Mouse (Mus musculus): ENCODE results near the gene Ier5. TPM values are rescaled to one million over a fixed set of nuclear protein-coding genes. Genes with fewer than 3 reads are reported as not detected.

The Ier5 gene
- total RNA-seq, 2 experiments from 2014 or later = 60.4 to 75.1 TPM

DNA sequence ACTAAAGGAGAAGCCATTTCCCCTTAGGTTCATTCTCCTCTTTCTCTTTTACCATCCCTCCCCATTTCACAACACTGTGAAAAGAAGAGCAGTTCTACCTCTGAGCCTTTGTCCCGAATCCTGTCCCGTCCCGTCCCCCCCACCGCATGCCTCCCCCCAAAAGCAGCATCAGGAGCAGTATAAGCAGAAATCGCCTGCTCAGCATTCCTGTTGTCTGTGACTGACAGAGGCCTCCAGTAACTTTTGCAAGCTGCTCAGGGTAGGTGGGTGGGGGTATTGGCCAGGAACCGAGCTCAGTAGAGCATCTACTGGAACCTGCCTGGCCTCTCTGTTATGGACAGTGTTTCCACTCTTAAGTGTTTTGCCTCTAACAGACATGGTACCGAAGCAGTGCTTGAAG, 26.3 kb downstream of the Ier5 start:
- intact Hi-C loops (cut with DNase I) = no loop called here
- H3K27ac ChIP-seq = no peak overlapping the region
- no peak for TF ChIP-seq CTCF (IDR thresholded peaks at IDR 0.05)
- H3K4me3 ChIP-seq = no peak overlapping the region
- no peak for DNase-seq (ENCODE audit: extremely low spot score in 1 of 2, low spot score in 2 of 2)

DNA sequence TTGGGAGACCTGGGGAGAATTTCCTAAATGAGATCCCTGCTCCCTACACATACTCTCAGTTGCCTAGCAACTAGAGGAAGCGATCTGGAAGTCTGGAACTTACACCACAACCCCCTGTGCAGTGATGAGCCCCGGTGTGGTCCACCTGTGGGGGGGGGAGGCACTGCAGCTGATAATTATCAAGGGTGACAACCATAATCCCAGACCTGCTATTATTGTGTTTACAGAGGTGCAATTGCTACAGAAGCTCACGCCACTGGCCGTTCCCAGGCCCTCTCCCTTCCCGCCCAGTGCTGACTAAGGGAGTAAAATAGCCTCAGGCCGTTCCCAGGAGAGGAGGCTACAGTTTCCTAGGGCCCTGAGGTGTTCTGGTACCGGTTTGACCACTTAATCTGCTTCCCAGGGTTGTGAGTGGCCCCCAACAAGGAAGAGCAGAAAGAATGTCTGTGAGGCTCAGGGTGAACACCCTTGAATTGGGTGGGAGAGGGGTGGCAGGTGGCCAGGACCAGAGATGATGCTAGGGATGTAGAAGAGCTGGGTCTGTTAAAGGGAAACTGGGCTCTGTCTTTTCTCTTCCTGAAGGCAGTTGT, 28.1 kb downstream of the Ier5 start:
- no peak overlapping the region for H3K4me3 ChIP-seq
- DNase-seq (ENCODE audit: extremely low spot score in 1 of 2, low spot score in 2 of 2) = no peak
- TF ChIP-seq CTCF (IDR thresholded peaks at IDR 0.05) = no peak
- intact Hi-C loops (cut with DNase I) = no loop called here
- H3K27ac ChIP-seq = peak overlapping the region; percentile 13

DNA sequence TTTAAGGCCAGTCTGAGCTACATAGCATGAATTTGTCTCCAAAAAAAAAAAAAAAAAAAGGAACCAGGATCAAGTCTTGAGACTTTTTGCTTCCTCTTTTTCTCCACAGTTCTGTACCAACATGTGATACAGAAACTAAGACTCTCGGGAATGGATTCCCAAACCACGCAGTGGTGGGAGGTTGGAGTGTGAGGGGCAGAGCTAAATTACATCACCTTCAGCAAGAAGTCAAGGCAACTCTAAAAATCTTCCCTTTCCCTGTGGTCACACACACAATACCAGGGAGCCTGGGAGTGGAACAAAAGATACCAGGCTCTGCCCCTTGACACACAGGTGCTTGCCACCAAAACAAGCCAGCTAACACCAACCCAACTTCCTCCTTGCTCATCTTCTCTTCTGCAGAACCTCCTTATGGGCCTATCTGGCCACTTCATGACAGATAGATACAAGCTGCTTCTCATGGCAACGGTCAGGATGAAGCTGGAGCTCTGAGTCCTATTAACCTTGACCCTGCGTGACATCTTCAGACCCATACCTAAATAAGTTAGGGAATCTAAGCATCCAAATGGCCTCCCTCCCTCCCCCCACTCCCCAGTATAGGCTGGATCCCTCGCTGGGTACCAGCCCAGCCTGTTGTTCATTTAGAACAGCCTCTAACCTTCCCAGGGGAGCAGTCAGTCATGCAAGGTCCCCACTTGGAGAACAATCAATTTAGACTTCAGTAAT, 28.7 kb downstream of the Ier5 start:
- H3K4me3 ChIP-seq = no peak overlapping the region
- no peak for TF ChIP-seq CTCF (IDR thresholded peaks at IDR 0.05)

DNA sequence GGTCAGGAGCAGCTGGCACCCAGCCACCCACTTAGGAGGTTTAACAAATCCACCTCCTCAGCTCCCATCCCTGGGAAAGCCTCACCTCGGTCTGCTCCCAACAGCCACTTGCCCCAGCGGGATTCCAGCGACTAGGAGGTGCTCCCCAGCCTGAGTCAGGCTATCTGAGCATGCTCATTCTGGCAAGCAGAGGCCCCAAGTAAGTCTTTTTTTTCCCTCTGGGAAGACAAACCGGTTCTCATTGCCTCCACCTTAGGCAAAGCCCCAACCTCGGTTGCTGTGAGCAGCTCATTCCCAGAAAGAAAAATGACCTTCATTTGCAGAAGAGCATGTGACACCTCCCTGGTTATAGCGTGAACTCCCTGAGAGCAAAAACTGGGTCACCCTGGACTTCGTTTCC, 29.7 kb downstream of the Ier5 start:
- Histone ChIP-seq H3K4me3 (no peak overlapping the region), H3K27ac (peak overlapping the region; percentile 9)
- DNase-seq (ENCODE audit: extremely low spot score in 1 of 2, low spot score in 2 of 2) = no peak
- no peak for TF ChIP-seq CTCF (IDR thresholded peaks at IDR 0.05)
- intact Hi-C loops (cut with DNase I) = no loop called here

More for the DNA sequence above, 28.7 kb downstream of the Ier5 start:
- no peak overlapping the region; the same call in 1 of the 2 replicates for H3K27ac ChIP-seq
- intact Hi-C loops (cut with DNase I) = no loop called here
- no peak for DNase-seq (ENCODE audit: extremely low spot score in 1 of 2, low spot score in 2 of 2)

DNA sequence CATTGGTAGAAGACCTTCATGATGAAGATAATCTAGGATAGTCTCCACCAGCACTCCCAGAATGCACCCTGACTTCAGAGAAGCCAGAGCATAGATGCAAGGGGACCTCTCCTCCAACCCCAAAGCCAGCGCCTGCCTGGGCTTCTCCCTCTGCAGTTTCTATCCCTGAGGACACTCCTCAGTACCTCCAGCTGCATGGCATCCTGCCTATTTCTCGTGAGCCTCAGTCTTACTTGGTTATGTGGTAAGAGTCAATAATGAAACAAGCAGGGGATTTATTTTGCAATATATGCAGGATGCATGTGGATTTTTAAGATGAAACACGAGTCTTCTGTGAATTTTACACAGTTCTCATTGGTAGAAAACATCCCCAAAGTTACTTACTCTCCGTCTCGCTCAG, 33.2 kb downstream of the Ier5 start:
- Histone ChIP-seq H3K27ac (no peak overlapping the region), H3K4me3 (no peak overlapping the region)
- DNase-seq (ENCODE audit: extremely low spot score in 1 of 2, low spot score in 2 of 2) = no peak
- intact Hi-C loops (cut with DNase I) = no loop called here
- TF ChIP-seq CTCF (IDR thresholded peaks at IDR 0.05) = no peak

DNA sequence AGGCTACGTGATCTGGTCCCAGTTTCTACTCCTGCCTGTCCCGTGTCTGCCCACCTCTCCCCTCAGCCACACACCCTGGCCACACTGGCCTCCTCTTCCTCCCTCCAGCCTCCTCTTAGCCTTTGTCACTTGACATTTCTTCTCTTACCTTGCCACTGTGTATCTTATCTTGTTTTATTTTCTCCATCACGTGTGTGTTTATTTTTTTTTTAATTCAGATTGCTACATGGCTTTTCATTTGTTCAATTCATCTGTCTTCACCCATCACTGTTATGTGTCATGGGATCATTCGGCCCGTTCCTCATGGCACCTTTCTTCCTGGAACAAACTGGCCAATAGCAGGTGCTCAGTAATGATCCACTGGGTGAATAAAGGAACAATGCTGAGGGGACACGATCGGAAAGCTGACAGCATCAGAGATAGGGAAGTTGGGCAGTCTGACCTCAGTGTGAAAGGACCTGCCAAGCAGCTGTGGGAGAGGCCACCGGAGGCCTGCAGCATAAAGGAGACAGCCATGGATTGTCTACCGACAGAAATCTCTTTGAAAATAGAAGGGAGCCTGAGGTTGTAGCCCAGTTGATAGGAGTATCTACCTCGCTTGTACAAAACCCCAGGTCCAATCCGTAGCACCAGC, 34.3 kb downstream of the Ier5 start:
- Histone ChIP-seq H3K27ac (no peak overlapping the region), H3K4me3 (no peak overlapping the region)
- intact Hi-C loops (cut with DNase I) = no loop called here
- no peak for TF ChIP-seq CTCF (IDR thresholded peaks at IDR 0.05)
- no peak for DNase-seq (ENCODE audit: extremely low spot score in 1 of 2, low spot score in 2 of 2)

DNA sequence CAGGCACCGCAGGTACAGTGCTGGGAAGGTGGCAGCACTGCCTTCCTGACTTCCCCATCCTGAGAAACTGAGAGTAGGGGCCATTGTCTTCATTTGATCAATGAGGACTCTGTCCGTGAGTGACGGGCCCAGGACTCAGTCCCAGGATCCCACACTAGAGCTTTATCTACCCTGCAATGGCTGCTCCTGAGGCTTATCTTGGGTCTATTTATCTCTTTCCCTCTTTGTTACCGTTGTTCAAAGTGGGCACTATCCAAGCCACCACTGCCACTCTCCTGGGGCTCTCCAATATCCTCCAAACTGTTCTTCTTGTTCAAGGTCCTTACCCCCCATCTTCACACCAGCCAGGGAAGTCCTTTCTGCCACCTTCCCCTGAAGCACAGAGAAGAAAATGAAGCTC, 34.8 kb downstream of the Ier5 start:
- Histone ChIP-seq H3K4me3 (no peak overlapping the region), H3K27ac (0 out of 2 replicates have a peak overlapping the region, but pooled peaks have one; percentile 19)
- no peak for DNase-seq (ENCODE audit: extremely low spot score in 1 of 2, low spot score in 2 of 2)
- TF ChIP-seq CTCF (IDR thresholded peaks at IDR 0.05) = no peak
- intact Hi-C loops (cut with DNase I) = no loop called here

DNA sequence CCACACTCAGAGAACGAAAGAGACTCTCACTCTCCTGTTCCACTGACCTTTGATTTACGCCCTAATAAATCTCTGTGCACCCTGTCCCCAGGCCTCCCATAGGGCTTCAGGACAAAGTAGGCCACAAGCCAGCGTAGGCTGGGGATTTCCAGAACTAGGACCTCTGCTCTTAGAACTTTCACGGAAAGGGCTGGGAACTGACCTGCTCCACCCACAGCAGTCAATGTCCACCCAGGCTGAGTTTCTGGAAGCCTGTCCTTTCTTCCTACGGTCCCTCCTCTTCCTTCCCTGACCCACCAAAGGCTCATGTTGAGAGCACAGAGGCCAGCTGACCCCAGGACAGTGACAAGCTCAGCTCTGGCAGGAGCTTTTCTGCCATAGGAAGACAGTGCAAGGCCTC, 35.3 kb downstream of the Ier5 start:
- no peak for DNase-seq (ENCODE audit: extremely low spot score in 1 of 2, low spot score in 2 of 2)
- Histone ChIP-seq H3K27ac (0 out of 2 replicates have a peak overlapping the region, but pooled peaks have one; percentile 19), H3K4me3 (no peak overlapping the region)
- intact Hi-C loops (cut with DNase I) = no loop called here
- TF ChIP-seq CTCF (IDR thresholded peaks at IDR 0.05) = no peak

DNA sequence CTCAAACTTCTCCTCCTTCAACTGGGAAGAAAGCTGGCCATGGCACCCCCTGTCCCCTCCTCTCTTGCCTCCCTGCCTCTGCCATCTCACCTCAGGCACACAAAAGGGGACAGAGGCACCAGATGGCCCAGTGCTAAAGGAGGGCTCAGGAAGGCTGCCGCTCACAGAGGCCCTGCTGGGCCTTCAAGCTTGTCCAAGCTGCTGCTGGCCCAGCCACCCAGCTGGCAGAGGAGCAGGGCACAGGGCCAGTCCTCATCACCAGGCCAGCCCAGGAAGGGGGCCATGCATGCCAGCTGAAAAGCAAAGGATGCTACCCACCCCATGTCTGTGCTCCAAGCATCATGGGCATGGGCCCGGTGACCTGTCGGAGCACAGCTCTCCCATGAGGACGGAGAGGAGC, 36.5 kb downstream of the Ier5 start:
- no peak for TF ChIP-seq CTCF (IDR thresholded peaks at IDR 0.05)
- intact Hi-C loops (cut with DNase I) = no loop called here
- DNase-seq (ENCODE audit: extremely low spot score in 1 of 2, low spot score in 2 of 2) = no peak
- H3K27ac ChIP-seq = no peak overlapping the region
- no peak overlapping the region for H3K4me3 ChIP-seq

DNA sequence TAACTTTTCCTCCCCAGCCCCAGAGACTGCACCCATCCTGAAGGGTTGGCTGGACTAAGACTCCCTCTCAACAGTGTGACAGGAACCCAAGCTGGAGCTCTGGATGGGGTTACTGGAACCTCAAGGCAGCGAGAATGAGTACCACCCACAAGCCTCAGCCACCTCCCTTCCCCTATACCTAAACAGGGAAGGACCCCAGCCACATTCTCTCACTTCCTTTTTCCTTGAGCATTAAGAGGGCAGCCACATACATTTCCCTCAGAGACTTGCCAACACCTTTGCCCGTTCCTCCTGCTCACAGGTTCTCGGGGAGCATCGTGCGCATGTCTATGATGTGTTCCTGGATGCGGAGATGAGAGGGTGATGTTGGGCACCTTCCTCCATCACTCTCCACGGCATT, 37.4 kb downstream of the Ier5 start:
- intact Hi-C loops (cut with DNase I) = no loop called here
- DNase-seq (ENCODE audit: extremely low spot score in 1 of 2, low spot score in 2 of 2) = no peak
- Histone ChIP-seq H3K27ac (no peak overlapping the region), H3K4me3 (no peak overlapping the region)
- no peak for TF ChIP-seq CTCF (IDR thresholded peaks at IDR 0.05)

DNA sequence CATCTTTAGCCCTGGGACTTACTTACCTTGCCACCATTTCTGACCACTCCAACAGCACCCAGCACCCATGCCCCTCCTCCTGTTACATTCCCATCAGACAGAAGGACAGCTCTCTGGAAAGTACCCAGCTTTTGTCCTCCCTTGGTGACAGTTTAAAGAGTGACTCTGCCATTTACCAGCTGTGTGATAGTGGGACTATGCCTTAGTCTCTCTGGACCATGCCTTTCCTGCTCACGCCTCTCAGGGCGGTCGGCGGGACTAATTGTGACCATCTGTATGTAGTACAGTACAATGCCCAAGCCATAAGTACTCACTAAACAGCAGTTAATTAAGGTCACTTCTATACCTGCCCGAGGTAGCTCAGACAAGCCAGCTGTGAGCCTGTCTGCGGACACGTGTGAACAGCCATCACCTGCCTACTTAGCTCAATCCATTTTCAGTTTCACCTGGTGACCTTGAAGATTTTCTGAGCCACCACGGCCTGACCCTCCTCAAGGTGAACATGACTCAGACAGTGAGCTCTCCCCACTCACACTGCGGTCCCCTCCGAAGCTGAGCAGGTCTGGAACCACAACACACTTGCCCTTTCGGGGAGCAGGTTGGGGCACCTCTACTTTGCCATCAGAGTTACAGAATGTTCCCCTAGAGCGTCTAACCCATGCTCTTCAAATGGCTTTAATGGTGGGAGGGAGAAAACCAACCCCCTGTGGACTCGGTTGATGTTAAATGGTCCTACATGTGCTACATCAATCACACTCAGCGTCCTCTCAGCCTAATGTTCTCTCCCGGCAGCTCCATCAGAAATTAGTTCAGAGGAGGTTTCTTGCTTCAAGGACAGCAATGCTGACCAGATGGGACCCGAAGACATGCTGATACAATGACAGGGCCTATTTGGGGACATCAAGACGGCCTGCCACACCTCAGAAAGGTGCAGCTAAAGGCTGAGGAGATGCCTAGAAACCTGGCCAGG, 38.3 kb downstream of the Ier5 start:
- Histone ChIP-seq H3K27ac (no peak overlapping the region), H3K4me3 (no peak overlapping the region)
- intact Hi-C loops (cut with DNase I) = no loop called here
- TF ChIP-seq CTCF (IDR thresholded peaks at IDR 0.05) = no peak
- no peak for DNase-seq (ENCODE audit: extremely low spot score in 1 of 2, low spot score in 2 of 2)

Data from left cerebral cortex, adult 2 months (tissue).